Mouse (Mus musculus) hindbrain, embryonic 16.5 days (tissue): ENCODE measurements at regions not wholly inside any gene's neighbourhood (a gene's known extent, or its start where the extent isn't known, plus 50 kb on each side); places are given as distances from the start of the nearest gene placed in this dataset.

Experiments used
- ATAC-seq: fragments of 200-750 bp; cut with Nextera tagmentation; 2 replicates; pipeline ENCODE4 v1.8.0; 2017; ENCODE audit warnings: moderate TSS enrichment, moderate library complexity
- H3K27ac ChIP-seq: fragments of 300-500 bp; sonication (generic); 2 replicates; pipeline ENCODE4 v1.5.1; 2014; ENCODE audit warnings: low read depth, mild to moderate bottlenecking, control low read depth, low read length, moderate library complexity
- H3K27me3 ChIP-seq: fragments of 300-500 bp; sonication (generic); replicated peaks from 2 replicates; pipeline ENCODE4 v1.6.1; 2014; ENCODE audit warnings: low read length; ENCODE audit not compliant: control insufficient read depth, insufficient read depth
- H3K36me3 ChIP-seq: fragments of 300-500 bp; sonication (generic); 2 replicates; pipeline ENCODE4 v1.6.1; 2014; ENCODE audit warnings: mild to moderate bottlenecking, low read length, moderate library complexity, mixed read lengths; ENCODE audit not compliant: control insufficient read depth, insufficient read depth
- H3K4me1 ChIP-seq: fragments of 300-500 bp; sonication (generic); 2 replicates; pipeline ENCODE4 v1.6.1; 2014; ENCODE audit warnings: low read depth, low read length; ENCODE audit not compliant: control insufficient read depth, insufficient read depth
- H3K4me2 ChIP-seq: fragments of 300-500 bp; sonication (generic); 2 replicates; pipeline ENCODE4 v1.6.1; 2014; ENCODE audit warnings: mild to moderate bottlenecking, low read length, control low read depth, moderate library complexity
- H3K4me3 ChIP-seq: fragments of 300-500 bp; sonication (generic); 2 replicates; pipeline ENCODE4 v1.5.1; 2014; ENCODE audit warnings: mild to moderate bottlenecking, low read length, control low read depth, moderate library complexity
- H3K9ac ChIP-seq: fragments of 300-500 bp; sonication (generic); 2 replicates; pipeline ENCODE4 v1.6.1; 2014; ENCODE audit warnings: low read depth, mild to moderate bottlenecking, control low read depth, low read length, moderate library complexity
- H3K9me3 ChIP-seq: fragments of 300-500 bp; sonication (generic); 2 replicates; pipeline ENCODE4 v1.6.1; 2014; ENCODE audit warnings: mild to moderate bottlenecking, low read length, moderate library complexity; ENCODE audit not compliant: control insufficient read depth
- WGBS: fragments of 180-500 bp; shearing (Covaris S2); extraction: QIAGEN DNeasy Blood & Tissue Kit; methylation state at CpG from one replicate; pipeline ENCODE4 v1.1.7; 2014; 5-methylcytosine and 5-hydroxymethylcytosine counted together

- no peak overlapping the region for H3K27ac ChIP-seq
- H3K9ac ChIP-seq, result no peak overlapping the region
- H3K4me3 ChIP-seq, result no peak overlapping the region
- WGBS, result 43% methylated on average over 10 of the region's 10 CpGs
- no peaks in the 10 kb centered on the region for H3K9me3 ChIP-seq
- ATAC-seq, result no peak
- H3K4me2 ChIP-seq, result no peak overlapping the region
- H3K36me3 ChIP-seq, result no peaks in the 10 kb centered on the region
- no peaks in the 10 kb centered on the region for H3K4me1 ChIP-seq
- H3K27me3 ChIP-seq, result peaks cover 57% of the 10 kb centered on the region
Measured at GRCm38 (mm10) chr12:56472856-56473647, 63.7 kb downstream of the Nkx2-1 start.

GRCm38 (mm10) chr12:56470932-56471500, 65.7 kb downstream of the Nkx2-1 start:
- Histone ChIP-seq H3K4me2 (no peak overlapping the region), H3K9me3 (no peaks in the 10 kb centered on the region), H3K27ac (no peak overlapping the region), H3K4me3 (no peak overlapping the region), H3K27me3 (peaks cover 62% of the 10 kb centered on the region), H3K36me3 (no peaks in the 10 kb centered on the region), H3K9ac (no peak overlapping the region), H3K4me1 (no peaks in the 10 kb centered on the region)
- WGBS, result 54% methylated on average over 10 of the region's 10 CpGs
- no peak for ATAC-seq

- Histone ChIP-seq H3K9ac (no peak overlapping the region), H3K36me3 (no peaks in the 10 kb centered on the region), H3K27me3 (peaks cover 75% of the 10 kb centered on the region), H3K4me3 (no peak overlapping the region), H3K9me3 (no peaks in the 10 kb centered on the region), H3K27ac (no peak overlapping the region), H3K4me2 (0 out of 2 replicates have a peak overlapping the region, but pooled peaks have one; percentile 26), H3K4me1 (no peaks in the 10 kb centered on the region; the same call in 1 of the 2 replicates)
- 1% methylated on average over 10 of the region's 10 CpGs for WGBS
- ATAC-seq, result no peak
Measured at GRCm38 (mm10) chr12:56459508-56460119, 77.1 kb downstream of the Nkx2-1 start.

GRCm38 (mm10) chr12:56458665-56459507, 77.8 kb downstream of the Nkx2-1 start:
- no peak overlapping the region for H3K4me3 ChIP-seq

DNA sequence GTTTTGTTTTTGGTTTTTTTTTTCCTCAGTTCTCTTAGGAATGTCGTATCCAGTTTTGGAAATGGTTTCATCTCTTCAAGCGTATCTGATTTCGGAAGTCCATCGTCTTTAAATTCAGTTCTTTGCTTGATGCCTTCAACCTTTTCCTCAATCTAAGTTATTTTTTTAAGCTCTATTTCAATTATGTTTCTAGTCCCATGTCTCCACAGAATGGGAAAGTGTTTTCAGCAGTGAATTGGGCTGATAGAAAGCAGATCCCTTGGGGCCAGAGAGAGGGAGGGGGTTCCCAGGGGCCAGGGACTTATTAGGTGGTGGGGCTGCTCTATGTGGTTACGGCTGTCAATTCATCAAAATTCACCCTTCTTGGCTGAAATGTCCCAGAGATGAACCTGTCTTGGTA, 78.8 kb downstream of the Nkx2-1 start:
- no peaks in the 10 kb centered on the region; the same call in 1 of the 2 replicates for H3K4me1 ChIP-seq
- 48% methylated on average over 5 of the region's 5 CpGs for WGBS
- no peak for ATAC-seq
- no peaks in the 10 kb centered on the region for H3K36me3 ChIP-seq
- no peaks in the 10 kb centered on the region for H3K9me3 ChIP-seq
- no peak overlapping the region for H3K4me3 ChIP-seq
- H3K27ac ChIP-seq, result no peak overlapping the region
- H3K27me3 ChIP-seq, result peaks cover 74% of the 10 kb centered on the region
- no peak overlapping the region for H3K4me2 ChIP-seq
- H3K9ac ChIP-seq, result no peak overlapping the region

More at GRCm38 (mm10) chr12:56458665-56459507, 77.8 kb downstream of the Nkx2-1 start:
- Histone ChIP-seq H3K36me3 (no peaks in the 10 kb centered on the region), H3K9me3 (no peaks in the 10 kb centered on the region), H3K9ac (no peak overlapping the region), H3K27ac (no peak overlapping the region), H3K4me1 (no peaks in the 10 kb centered on the region; the same call in 1 of the 2 replicates), H3K4me2 (peak overlapping the region; percentile 26; the same call in 1 of the 2 replicates), H3K27me3 (peaks cover 75% of the 10 kb centered on the region)
- 4% methylated on average over 16 of the region's 16 CpGs for WGBS
- peak; percentile 81 for ATAC-seq

DNA sequence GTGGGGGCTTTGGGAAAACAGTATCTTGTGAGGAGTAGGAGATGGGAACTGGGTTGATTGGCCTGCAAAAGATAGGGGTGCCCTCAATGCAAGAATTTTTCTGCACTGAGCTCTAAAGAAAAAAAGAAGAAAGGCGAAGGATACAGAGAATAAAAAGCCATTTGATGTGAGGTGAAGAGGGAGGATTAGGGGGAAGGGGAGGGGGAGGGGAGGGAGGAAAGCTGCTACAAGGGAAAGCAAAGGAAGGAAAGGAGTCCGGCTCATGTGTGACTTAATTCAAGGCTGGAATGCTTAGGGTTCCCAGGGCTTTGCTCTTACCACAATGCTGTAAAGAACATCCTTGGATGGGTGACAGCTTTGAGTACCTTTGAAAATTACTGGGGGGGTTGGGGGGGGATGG, 79.4 kb downstream of the Nkx2-1 start:
- H3K9me3 ChIP-seq, result peaks cover 3% of the 10 kb centered on the region; the same call in 1 of the 2 replicates
- peaks cover 73% of the 10 kb centered on the region for H3K27me3 ChIP-seq
- H3K4me1 ChIP-seq, result no peaks in the 10 kb centered on the region; the same call in 1 of the 2 replicates
- ATAC-seq, result no peak
- no peak overlapping the region for H3K27ac ChIP-seq
- H3K36me3 ChIP-seq, result no peaks in the 10 kb centered on the region
- no peak overlapping the region for H3K4me3 ChIP-seq
- H3K9ac ChIP-seq, result no peak overlapping the region
- 14% methylated on average over 2 of the region's 2 CpGs for WGBS
- H3K4me2 ChIP-seq, result no peak overlapping the region

GRCm38 (mm10) chr12:56450261-56450660, 86.4 kb downstream of the Nkx2-1 start:
- H3K4me1 ChIP-seq, result no peaks in the 10 kb centered on the region
- H3K27ac ChIP-seq, result no peak overlapping the region
- H3K36me3 ChIP-seq, result no peaks in the 10 kb centered on the region
- no peak overlapping the region for H3K4me2 ChIP-seq
- H3K9ac ChIP-seq, result no peak overlapping the region
- peaks cover 69% of the 10 kb centered on the region for H3K27me3 ChIP-seq
- no peak overlapping the region for H3K4me3 ChIP-seq
- 79% methylated on average over 2 of the region's 2 CpGs for WGBS
- peaks cover 3% of the 10 kb centered on the region; the same call in 1 of the 2 replicates for H3K9me3 ChIP-seq
- no peak for ATAC-seq

GRCm38 (mm10) chr12:56448786-56449564, 87.7 kb downstream of the Nkx2-1 start:
- Histone ChIP-seq H3K27me3 (peaks cover 64% of the 10 kb centered on the region), H3K4me2 (no peak overlapping the region), H3K27ac (no peak overlapping the region), H3K4me1 (no peaks in the 10 kb centered on the region), H3K9me3 (peaks cover 3% of the 10 kb centered on the region; the same call in 1 of the 2 replicates), H3K9ac (no peak overlapping the region), H3K4me3 (no peak overlapping the region), H3K36me3 (no peaks in the 10 kb centered on the region)
- ATAC-seq, result no peak
- 89% methylated on average over 12 of the region's 12 CpGs for WGBS
